Mouse (Mus musculus) forebrain, embryonic 14.5 days (tissue): ENCODE results near the gene Krt23. TPM values are rescaled to one million over a fixed set of nuclear protein-coding genes. Genes with fewer than 3 reads are reported as not detected.

Experiments used
- ATAC-seq: fragments of 200-750 bp; cut with Nextera tagmentation; 2 replicates; pipeline ENCODE4 v1.8.0; 2017; ENCODE audit warnings: mild to moderate bottlenecking, moderate library complexity
- DNase-seq: peaks from one replicate; pipeline ENCODE4 v3.0.0-alpha.2; 2015; ENCODE audit warnings: low spot score
- H3K27ac ChIP-seq: fragments of 300-500 bp; sonication (generic); 2 replicates; pipeline ENCODE4 v1.5.1; 2014; ENCODE audit warnings: low read depth, mild to moderate bottlenecking, control low read depth, low read length, moderate library complexity
- H3K27me3 ChIP-seq: fragments of 300-500 bp; sonication (generic); replicated peaks from 2 replicates; pipeline ENCODE4 v1.6.1; 2014; ENCODE audit warnings: low read length, control low read depth, mixed read lengths; ENCODE audit not compliant: control insufficient read depth, insufficient read depth
- H3K36me3 ChIP-seq: fragments of 300-500 bp; sonication (generic); 2 replicates; pipeline ENCODE4 v1.6.1; 2014; ENCODE audit warnings: low read length, control low read depth; ENCODE audit not compliant: control insufficient read depth, insufficient read depth
- H3K4me1 ChIP-seq: fragments of 300-500 bp; sonication (generic); 2 replicates; pipeline ENCODE4 v1.6.1; 2014; ENCODE audit warnings: antibody characterized with exemption, low read length, control low read depth; ENCODE audit not compliant: control insufficient read depth, insufficient read depth
- H3K4me2 ChIP-seq: fragments of 300-500 bp; sonication (generic); 2 replicates; pipeline ENCODE4 v1.6.1; 2014; ENCODE audit warnings: mild to moderate bottlenecking, control low read depth, low read length
- H3K4me3 ChIP-seq: fragments of 300-500 bp; sonication (generic); 2 replicates; pipeline ENCODE4 v1.5.1; 2014; ENCODE audit warnings: low read depth, low read length, control low read depth
- H3K9ac ChIP-seq: fragments of 300-500 bp; sonication (generic); 2 replicates; pipeline ENCODE4 v1.6.1; 2014; ENCODE audit warnings: mild to moderate bottlenecking, low read length, control low read depth, moderate library complexity
- H3K9me3 ChIP-seq: fragments of 300-500 bp; sonication (generic); replicated peaks from 2 replicates; pipeline ENCODE4 v1.6.1; 2016; ENCODE audit warnings: low read length, control low read depth, mixed read lengths; ENCODE audit not compliant: control insufficient read depth
- WGBS: fragments of 180-500 bp; shearing (Covaris S2); extraction: QIAGEN DNeasy Blood & Tissue Kit; methylation state at CpG from one replicate; pipeline ENCODE4 v1.1.7; 2014; 5-methylcytosine and 5-hydroxymethylcytosine counted together
- polyA plus RNA-seq: library from polyadenylated mRNA; unstranded; fragments of >200 nt; fragmentation: Nextera tagmentation; extraction: Ambion mirVana; gene quantifications from 2 replicates; pipeline ENCODE4 v1.2.1, GENCODE M21; 2014

Krt23 gene
- 0.10 TPM in 1 of 2 replicates, not detected in the other for polyA plus RNA-seq

GRCm38 (mm10) chr11:99492733-99493573 lies at the start of gene Krt23:
TSS of gene Krt23 (minus strand) at chr11:99493137.
- H3K4me2 ChIP-seq = no peak within 1 kb of the TSS
- no peaks in the 10 kb centered on the region for H3K4me1 ChIP-seq
- no peaks in the 10 kb centered on the region for H3K9me3 ChIP-seq
- H3K27me3 ChIP-seq = no peaks in the 10 kb centered on the region
- H3K27ac ChIP-seq = no peak within 1 kb of the TSS
- H3K4me3 ChIP-seq = no peak within 1 kb of the TSS
- no peak within 1 kb of the TSS for H3K9ac ChIP-seq
- no peak for ATAC-seq
- no peaks in the 10 kb centered on the region for H3K36me3 ChIP-seq
- 88% methylated on average over 22 of the region's 22 CpGs for WGBS
- no peak for DNase-seq

DNA sequence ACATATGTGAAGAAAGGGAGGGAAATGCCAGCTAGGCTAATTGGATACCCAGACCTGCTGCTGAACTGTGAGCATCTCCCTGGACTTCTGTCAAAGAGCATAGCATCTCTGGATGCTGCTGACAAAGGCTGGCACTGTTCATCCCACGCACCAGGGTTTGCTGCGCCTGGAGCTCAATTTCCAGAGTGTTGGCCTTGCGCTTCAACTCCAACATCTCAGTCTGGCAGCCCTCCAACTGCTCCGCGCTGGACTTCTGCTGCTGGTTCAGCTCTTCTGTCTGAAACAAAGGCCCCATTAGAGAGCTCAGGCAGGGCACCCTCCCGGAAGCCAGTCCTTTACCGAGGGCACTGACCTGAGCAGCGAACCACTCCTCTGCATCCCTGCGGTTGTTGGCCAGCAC lies 46.8 kb upstream of the Krt23 start:
- no peak overlapping the region for H3K27ac ChIP-seq
- no peak overlapping the region for H3K4me2 ChIP-seq
- no peak overlapping the region for H3K4me3 ChIP-seq
- H3K9me3 ChIP-seq = no peaks in the 10 kb centered on the region
- 39% methylated on average over 9 of the region's 9 CpGs for WGBS
- H3K27me3 ChIP-seq = no peaks in the 10 kb centered on the region
- no peak overlapping the region for H3K9ac ChIP-seq
- peak; percentile 39 for DNase-seq
- 0 out of 2 replicates have a peak, but pooled peaks cover 4% of the 10 kb centered on the region for H3K4me1 ChIP-seq
- no peaks in the 10 kb centered on the region for H3K36me3 ChIP-seq
- no peak for ATAC-seq

DNA sequence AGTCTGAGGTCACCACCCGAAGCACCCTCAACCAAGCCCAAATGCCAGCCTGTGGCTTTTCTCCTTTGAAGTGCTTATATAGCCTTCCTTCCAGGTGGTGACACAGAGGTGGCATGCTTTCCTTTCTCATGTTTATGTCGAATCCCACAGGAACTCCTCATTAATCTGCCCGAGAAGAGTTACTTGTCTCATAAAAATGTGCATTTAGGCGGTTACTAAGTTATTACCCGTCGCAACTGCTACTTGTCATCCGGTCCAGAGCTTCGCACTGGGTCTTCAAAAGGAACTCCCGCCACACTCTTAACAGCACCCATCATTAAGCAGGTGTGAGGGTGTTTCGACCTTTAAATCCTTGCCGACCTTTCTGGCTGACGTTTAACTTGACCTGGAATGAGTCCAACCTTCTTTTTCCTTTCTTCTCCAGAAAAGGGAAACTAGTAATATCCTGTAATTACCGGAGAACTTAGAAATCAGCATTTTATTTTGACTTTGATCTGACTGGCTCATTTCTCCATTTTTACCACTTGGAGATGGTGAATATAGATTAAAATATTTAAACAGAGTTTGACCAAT lies 28.4 kb upstream of the Krt23 start, which contains the start of gene Krt39:
TSS of gene Krt39 (minus strand) at position 51 of the 573 bp plus-strand sequence.
- Histone ChIP-seq H3K27me3 (no peaks in the 10 kb centered on the region), H3K4me2 (no peak within 1 kb of the TSS), H3K36me3 (no peaks in the 10 kb centered on the region), H3K27ac (no peak within 1 kb of the TSS), H3K4me1 (no peaks in the 10 kb centered on the region), H3K9me3 (no peaks in the 10 kb centered on the region), H3K4me3 (no peak within 1 kb of the TSS), H3K9ac (no peak within 1 kb of the TSS)
- 88% methylated on average over 13 of the region's 13 CpGs for WGBS
- DNase-seq (no peak), ATAC-seq (no peak)

DNA sequence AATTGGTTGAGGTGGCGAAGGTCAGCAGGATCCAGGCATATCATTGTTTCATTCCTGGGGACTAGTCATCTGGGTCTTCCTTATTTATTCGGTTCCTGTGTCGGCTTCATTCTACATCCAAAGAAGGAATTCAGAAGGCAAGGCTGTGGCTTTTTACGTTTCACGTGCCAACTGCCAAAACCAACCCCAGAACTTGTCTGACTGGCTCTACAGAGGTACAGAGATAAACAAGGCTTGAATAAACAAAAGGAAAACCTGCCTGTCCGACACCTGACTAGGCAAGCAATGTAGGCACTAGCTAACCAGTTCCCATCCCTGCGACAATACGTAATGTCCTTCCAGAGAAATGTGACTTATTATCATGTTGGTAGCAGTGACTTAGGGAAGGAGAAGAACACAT lies 21.2 kb upstream of the Krt23 start:
- WGBS = 89% methylated on average over 8 of the region's 8 CpGs
- no peaks in the 10 kb centered on the region for H3K36me3 ChIP-seq
- no peak overlapping the region for H3K4me2 ChIP-seq
- no peak for ATAC-seq
- no peaks in the 10 kb centered on the region for H3K4me1 ChIP-seq
- H3K27ac ChIP-seq = no peak overlapping the region
- H3K9me3 ChIP-seq = no peaks in the 10 kb centered on the region
- DNase-seq = no peak
- H3K27me3 ChIP-seq = no peaks in the 10 kb centered on the region
- H3K4me3 ChIP-seq = no peak overlapping the region
- no peak overlapping the region for H3K9ac ChIP-seq

- H3K9ac ChIP-seq = no peak overlapping the region
- no peaks in the 10 kb centered on the region for H3K27me3 ChIP-seq
- DNase-seq = no peak
- no peak overlapping the region for H3K4me2 ChIP-seq
- WGBS = 40% methylated on average over 9 of the region's 9 CpGs
- peaks cover 4% of the 10 kb centered on the region; the same call in 1 of the 2 replicates for H3K4me1 ChIP-seq
- H3K9me3 ChIP-seq = no peaks in the 10 kb centered on the region
- ATAC-seq = no peak
- no peak overlapping the region for H3K4me3 ChIP-seq
- no peaks in the 10 kb centered on the region for H3K36me3 ChIP-seq
- no peak overlapping the region for H3K27ac ChIP-seq
These were observed 7.3 kb upstream of the Krt23 start for GRCm38 (mm10) chr11:99500095-99500805.

GRCm38 (mm10) chr11:99496460-99496859 lies 3.5 kb upstream of the Krt23 start:
- H3K9me3 ChIP-seq = no peaks in the 10 kb centered on the region
- no peak overlapping the region for H3K4me2 ChIP-seq
- peaks cover under 1% of the 10 kb centered on the region; the same call in 1 of the 2 replicates for H3K4me1 ChIP-seq
- no peak overlapping the region for H3K27ac ChIP-seq
- H3K9ac ChIP-seq = no peak overlapping the region
- ATAC-seq (no peak), DNase-seq (no peak)
- no peaks in the 10 kb centered on the region for H3K36me3 ChIP-seq
- no peak overlapping the region for H3K4me3 ChIP-seq
- no peaks in the 10 kb centered on the region for H3K27me3 ChIP-seq
- WGBS = 90% methylated on average over 4 of the region's 4 CpGs

- no peaks in the 10 kb centered on the region for H3K9me3 ChIP-seq
These were observed 1.8 kb upstream of the Krt23 start for GRCm38 (mm10) chr11:99494741-99495140.

GRCm38 (mm10) chr11:99493574-99493850 lies 575 bp upstream of the Krt23 start:
- H3K9me3 ChIP-seq = no peaks in the 10 kb centered on the region
- H3K36me3 ChIP-seq = no peaks in the 10 kb centered on the region
- WGBS = 41% methylated on average over 5 of the region's 5 CpGs
- DNase-seq (no peak), ATAC-seq (no peak)
- no peak overlapping the region for H3K4me2 ChIP-seq
- H3K4me1 ChIP-seq = no peaks in the 10 kb centered on the region
- no peak overlapping the region for H3K9ac ChIP-seq
- no peak overlapping the region for H3K27ac ChIP-seq
- H3K4me3 ChIP-seq = no peak overlapping the region
- no peaks in the 10 kb centered on the region for H3K27me3 ChIP-seq

More at GRCm38 (mm10) chr11:99494741-99495140, 1.8 kb upstream of the Krt23 start:
- WGBS = 93% methylated on average over 4 of the region's 4 CpGs
- no peak overlapping the region for H3K4me2 ChIP-seq
- H3K27me3 ChIP-seq = no peaks in the 10 kb centered on the region
- no peak for ATAC-seq
- no peak overlapping the region for H3K4me3 ChIP-seq
- no peak overlapping the region for H3K27ac ChIP-seq
- H3K9ac ChIP-seq = no peak overlapping the region
- no peak for DNase-seq
- H3K36me3 ChIP-seq = no peaks in the 10 kb centered on the region
- H3K4me1 ChIP-seq = no peaks in the 10 kb centered on the region
